Mouse (Mus musculus): ENCODE results near the gene Faf1. TPM values are rescaled to one million over a fixed set of nuclear protein-coding genes. Genes with fewer than 3 reads are reported as not detected.

Gene Faf1
- polyA plus RNA-seq, 1 experiment from 2014 or later: 14.5 TPM

GRCm38 (mm10) chr4:109981083-109981870 lies 304.9 kb downstream of the Faf1 start:
- Histone ChIP-seq H3K36me3 (replicated peaks) (no peaks in the 10 kb centered on the region), H3K9ac (no peak overlapping the region), H3K4me1 (replicated peaks) (peaks cover 25% of the 10 kb centered on the region), H3K9me3 (replicated peaks) (no peaks in the 10 kb centered on the region), H3K27me3 (peaks cover 100% of the 10 kb centered on the region), H3K27ac (replicated peaks) (no peak overlapping the region), H3K4me3 (replicated peaks) (peak overlapping the region; percentile 33; the same call in 1 of the 2 replicates), H3K4me2 (no peak overlapping the region)
- no peak for ATAC-seq (ENCODE audit: insufficient read depth)
- WGBS (ENCODE audit: insufficient replicate concordance): 2% methylated on average over 36 of the region's 37 CpGs

- ATAC-seq (ENCODE audit: insufficient read depth): no peak
- Histone ChIP-seq H3K27me3 (peaks cover 100% of the 10 kb centered on the region), H3K36me3 (replicated peaks) (no peaks in the 10 kb centered on the region), H3K27ac (replicated peaks) (no peak overlapping the region), H3K4me1 (replicated peaks) (peaks cover 25% of the 10 kb centered on the region), H3K4me2 (peak overlapping the region; percentile 53), H3K4me3 (replicated peaks) (peak overlapping the region; percentile 33), H3K9ac (no peak overlapping the region), H3K9me3 (replicated peaks) (no peaks in the 10 kb centered on the region)
- WGBS (ENCODE audit: insufficient replicate concordance): 2% methylated on average over 82 of the region's 99 CpGs
Measured at GRCm38 (mm10) chr4:109981871-109982680, 305.7 kb downstream of the Faf1 start.

DNA sequence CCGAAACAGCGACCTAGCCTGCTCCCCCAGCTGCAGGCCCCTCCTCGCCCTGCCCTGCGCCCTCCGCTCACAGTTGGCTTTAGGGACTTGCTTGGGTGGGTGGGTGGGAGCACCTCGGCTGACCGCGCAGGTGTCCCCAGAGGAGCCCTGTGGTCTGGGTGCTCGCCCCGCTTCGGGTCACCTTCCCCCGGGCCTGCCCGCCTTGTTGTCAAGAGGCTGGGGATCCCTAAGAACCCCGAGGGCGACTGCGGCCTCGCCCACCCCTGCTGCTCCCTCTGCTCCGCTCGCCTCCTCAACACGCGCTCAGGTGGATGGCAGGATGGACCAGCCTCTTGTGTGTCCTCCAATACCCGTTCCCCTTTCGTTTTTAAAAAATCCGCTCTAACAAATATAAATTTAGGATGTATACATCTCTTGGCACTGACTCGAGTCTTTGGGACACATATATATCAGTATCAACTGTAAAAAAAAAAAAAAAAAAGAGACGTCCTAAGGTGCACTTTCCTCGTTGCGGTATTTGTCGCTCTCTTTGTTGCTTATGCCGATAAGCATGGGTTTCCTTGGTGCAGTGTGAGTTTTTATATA lies 306.4 kb downstream of the Faf1 start:
- no peaks in the 10 kb centered on the region for H3K36me3 ChIP-seq (replicated peaks)
- H3K27me3 ChIP-seq: peaks cover 100% of the 10 kb centered on the region
- peak overlapping the region; percentile 33 for H3K4me3 ChIP-seq (replicated peaks)
- H3K9me3 ChIP-seq (replicated peaks): no peaks in the 10 kb centered on the region
- no peak for ATAC-seq (ENCODE audit: insufficient read depth)
- no peak overlapping the region for H3K9ac ChIP-seq
- 3% methylated on average over 30 of the region's 30 CpGs for WGBS (ENCODE audit: insufficient replicate concordance)
- peak overlapping the region; percentile 53 for H3K4me2 ChIP-seq
- H3K27ac ChIP-seq (replicated peaks): no peak overlapping the region
- peaks cover 25% of the 10 kb centered on the region for H3K4me1 ChIP-seq (replicated peaks)

GRCm38 (mm10) chr4:109983281-109984001 lies 307.1 kb downstream of the Faf1 start:
- Histone ChIP-seq H3K4me2 (peak overlapping the region; percentile 13; the same call in 1 of the 2 replicates), H3K4me3 (replicated peaks) (no peak overlapping the region), H3K27ac (replicated peaks) (no peak overlapping the region), H3K4me1 (replicated peaks) (peaks cover 18% of the 10 kb centered on the region), H3K36me3 (replicated peaks) (no peaks in the 10 kb centered on the region), H3K27me3 (peaks cover 100% of the 10 kb centered on the region), H3K9ac (no peak overlapping the region), H3K9me3 (replicated peaks) (no peaks in the 10 kb centered on the region)
- ATAC-seq (ENCODE audit: insufficient read depth): no peak
- 1% methylated on average over 49 of the region's 49 CpGs for WGBS (ENCODE audit: insufficient replicate concordance)

GRCm38 (mm10) chr4:109984011-109984411 lies 307.6 kb downstream of the Faf1 start:
- Histone ChIP-seq H3K27ac (replicated peaks) (no peak overlapping the region), H3K27me3 (peaks cover 100% of the 10 kb centered on the region), H3K9me3 (replicated peaks) (no peaks in the 10 kb centered on the region), H3K9ac (no peak overlapping the region), H3K4me3 (replicated peaks) (no peak overlapping the region), H3K36me3 (replicated peaks) (no peaks in the 10 kb centered on the region), H3K4me1 (replicated peaks) (peaks cover 16% of the 10 kb centered on the region), H3K4me2 (no peak overlapping the region)
- ATAC-seq (ENCODE audit: insufficient read depth): no peak
- under 1% methylated on average over 24 of the region's 24 CpGs for WGBS (ENCODE audit: insufficient replicate concordance)

DNA sequence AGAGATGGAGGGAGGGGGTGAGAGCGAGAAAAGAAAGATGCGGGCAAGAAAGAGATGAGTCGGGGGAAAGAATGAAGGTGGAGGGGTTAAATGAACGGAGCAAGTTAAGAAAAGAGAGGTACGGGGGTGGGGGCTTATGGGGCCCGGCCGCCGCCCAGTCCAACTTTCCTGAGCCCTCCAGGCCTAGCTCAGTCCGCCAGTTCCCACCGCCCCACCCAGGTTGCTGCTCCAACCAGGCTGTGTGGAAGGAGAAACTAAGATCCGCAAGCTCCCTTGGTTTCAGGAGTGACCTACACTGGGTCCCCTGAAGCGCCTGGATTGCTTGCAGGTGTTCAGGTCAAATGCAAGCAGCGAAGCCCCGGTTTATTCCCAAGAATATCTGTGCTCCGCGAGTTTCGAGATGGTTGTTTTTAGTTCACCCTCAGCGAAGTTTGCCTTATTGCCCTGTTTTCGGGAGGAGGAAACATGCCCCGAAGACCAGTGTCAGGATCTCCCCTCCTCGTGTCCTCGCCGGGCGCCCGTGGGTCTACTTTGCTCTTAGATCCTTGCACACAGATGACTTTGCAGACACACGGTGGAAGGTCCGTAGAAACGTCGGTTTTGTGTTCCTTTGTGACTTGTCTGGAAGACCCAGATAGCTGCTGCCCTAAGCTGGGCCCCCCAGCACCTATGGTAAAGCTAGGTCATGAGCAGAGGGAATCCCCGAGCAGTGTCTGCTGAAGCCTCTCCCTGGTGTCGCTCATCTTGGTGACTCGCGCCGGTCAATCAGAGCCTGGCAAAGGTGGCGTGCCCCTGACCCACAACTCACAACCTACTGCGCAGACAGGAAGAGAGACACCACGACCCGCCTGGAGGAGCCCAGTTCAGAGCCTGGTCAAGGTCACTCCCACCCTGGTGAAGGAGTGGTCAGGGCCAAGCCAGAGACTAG lies 308.4 kb downstream of the Faf1 start:
- Histone ChIP-seq H3K4me2 (no peak overlapping the region), H3K4me3 (replicated peaks) (no peak overlapping the region), H3K27ac (replicated peaks) (no peak overlapping the region), H3K4me1 (replicated peaks) (peaks cover 16% of the 10 kb centered on the region), H3K9me3 (replicated peaks) (no peaks in the 10 kb centered on the region), H3K36me3 (replicated peaks) (no peaks in the 10 kb centered on the region), H3K27me3 (peaks cover 100% of the 10 kb centered on the region), H3K9ac (no peak overlapping the region)
- no peak for ATAC-seq (ENCODE audit: insufficient read depth)
- WGBS (ENCODE audit: insufficient replicate concordance): 3% methylated on average over 38 of the region's 38 CpGs

- WGBS (ENCODE audit: insufficient replicate concordance): 4% methylated on average over 16 of the region's 16 CpGs
- Histone ChIP-seq H3K9me3 (replicated peaks) (no peaks in the 10 kb centered on the region), H3K4me2 (no peak overlapping the region), H3K4me1 (replicated peaks) (peaks cover 16% of the 10 kb centered on the region), H3K27ac (replicated peaks) (no peak overlapping the region), H3K9ac (no peak overlapping the region), H3K36me3 (replicated peaks) (no peaks in the 10 kb centered on the region), H3K4me3 (replicated peaks) (no peak overlapping the region), H3K27me3 (peaks cover 98% of the 10 kb centered on the region)
- ATAC-seq (ENCODE audit: insufficient read depth): no peak
Measured at GRCm38 (mm10) chr4:109985424-109986172, 309.2 kb downstream of the Faf1 start.

GRCm38 (mm10) chr4:109986301-109986700 lies 309.9 kb downstream of the Faf1 start:
- Histone ChIP-seq H3K36me3 (replicated peaks) (no peaks in the 10 kb centered on the region), H3K27me3 (peaks cover 96% of the 10 kb centered on the region), H3K4me2 (no peak overlapping the region), H3K4me1 (replicated peaks) (peaks cover 16% of the 10 kb centered on the region), H3K27ac (replicated peaks) (no peak overlapping the region), H3K9me3 (replicated peaks) (no peaks in the 10 kb centered on the region), H3K9ac (no peak overlapping the region), H3K4me3 (replicated peaks) (no peak overlapping the region)
- ATAC-seq (ENCODE audit: insufficient read depth): no peak
- 2% methylated on average over 9 of the region's 9 CpGs for WGBS (ENCODE audit: insufficient replicate concordance)

- no peak overlapping the region for H3K4me3 ChIP-seq (replicated peaks)
- no peak overlapping the region for H3K27ac ChIP-seq (replicated peaks)
- H3K36me3 ChIP-seq (replicated peaks): no peaks in the 10 kb centered on the region
- 8% methylated on average over 13 of the region's 13 CpGs for WGBS (ENCODE audit: insufficient replicate concordance)
- ATAC-seq (ENCODE audit: insufficient read depth): no peak
- peaks cover 12% of the 10 kb centered on the region for H3K4me1 ChIP-seq (replicated peaks)
- no peak overlapping the region for H3K9ac ChIP-seq
- H3K27me3 ChIP-seq: peaks cover 94% of the 10 kb centered on the region
- H3K4me2 ChIP-seq: no peak overlapping the region
- H3K9me3 ChIP-seq (replicated peaks): no peaks in the 10 kb centered on the region
Measured at GRCm38 (mm10) chr4:109986748-109987355, 310.5 kb downstream of the Faf1 start.
